Mouse (Mus musculus) spleen, adult 2 months (tissue): ENCODE results near the gene Dpp6.

Experiments used
- CTCF ChIP-seq: fragments of 200-500 bp; IDR thresholded peaks from 2 replicates; pipeline ENCODE4 v1.5.1; 2011; ENCODE audit warnings: mild to moderate bottlenecking, inconsistent platforms; ENCODE audit not compliant: insufficient read depth, insufficient read length, insufficient replicate concordance; ENCODE audit errors: extremely low read depth
- POLR2A ChIP-seq: fragments of 200-500 bp; IDR thresholded peaks from 2 replicates; pipeline ENCODE4 v1.6.1; 2011; ENCODE audit warnings: low read depth, low read length, inconsistent platforms

DNA sequence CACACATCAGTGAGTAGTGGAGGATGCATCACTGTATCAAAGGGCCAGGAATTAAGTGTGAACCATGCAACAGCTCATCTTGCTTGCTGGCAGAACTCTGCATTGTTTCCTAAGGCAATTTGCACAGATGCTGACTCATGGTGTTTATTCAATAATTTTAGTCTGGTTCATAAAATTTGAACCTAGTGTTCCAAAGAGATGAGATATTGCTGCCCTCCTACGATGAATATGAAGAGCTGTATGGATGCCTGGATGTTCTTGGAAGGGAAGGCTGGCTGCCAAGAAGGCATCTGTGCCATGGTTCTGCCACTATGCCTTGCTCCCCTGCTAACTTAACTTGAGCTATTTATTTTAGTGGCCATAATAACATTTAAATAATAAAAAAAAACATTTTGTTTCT is 640.0 kb downstream of the Dpp6 start:
- TF ChIP-seq CTCF (no peak), POLR2A (no peak)
